Mouse (Mus musculus) WW6 (cell line): ENCODE results near the gene Lrrc4b.

Experiments used
- DNase-seq: peaks from one replicate; pipeline ENCODE4 v3.0.0-alpha.2; 2013; ENCODE audit warnings: low read depth, low spot score

Lrrc4b gene

DNA sequence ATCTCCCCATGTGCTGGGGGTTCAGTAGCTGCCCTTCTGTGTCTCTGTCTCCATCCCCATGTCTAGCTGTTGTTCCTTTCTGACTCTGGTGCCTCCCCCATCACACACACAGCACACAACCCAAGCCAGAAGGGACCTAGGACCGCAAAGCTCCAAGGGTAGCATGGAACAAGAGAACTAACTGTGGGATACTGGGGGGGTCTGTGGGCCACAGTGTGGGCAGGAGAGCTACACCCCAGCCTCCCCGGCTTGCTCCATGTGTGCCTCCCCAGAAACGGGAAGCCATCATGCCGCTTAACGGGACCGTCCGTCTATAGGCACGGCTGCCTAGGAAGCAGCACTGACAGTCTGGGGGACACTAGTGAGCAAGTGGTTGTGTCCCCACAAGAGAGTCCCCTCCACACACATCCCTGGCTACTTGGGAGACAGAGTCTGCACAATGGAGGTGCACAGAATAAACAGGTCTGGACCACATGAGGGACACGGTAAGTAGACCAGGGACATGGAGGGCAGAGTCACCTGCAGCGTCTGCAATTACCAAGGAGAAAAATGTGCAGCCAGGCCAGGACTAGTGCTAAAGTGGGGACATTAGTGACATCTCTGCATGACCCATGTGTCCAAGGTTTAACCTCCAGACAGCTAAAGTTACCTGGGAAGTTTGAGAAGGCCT lies 34.9 kb downstream of the Lrrc4b start:
- no peak for DNase-seq

- no peak for DNase-seq
Observed at GRCm38 (mm10) chr7:44464511-44464910, 35.7 kb downstream of the Lrrc4b start.

- no peak for DNase-seq
Observed at GRCm38 (mm10) chr7:44465111-44465510, 36.3 kb downstream of the Lrrc4b start, which contains the start of gene Aspdh. Gene Aspdh (plus strand): TSS chr7:44465391.

DNA sequence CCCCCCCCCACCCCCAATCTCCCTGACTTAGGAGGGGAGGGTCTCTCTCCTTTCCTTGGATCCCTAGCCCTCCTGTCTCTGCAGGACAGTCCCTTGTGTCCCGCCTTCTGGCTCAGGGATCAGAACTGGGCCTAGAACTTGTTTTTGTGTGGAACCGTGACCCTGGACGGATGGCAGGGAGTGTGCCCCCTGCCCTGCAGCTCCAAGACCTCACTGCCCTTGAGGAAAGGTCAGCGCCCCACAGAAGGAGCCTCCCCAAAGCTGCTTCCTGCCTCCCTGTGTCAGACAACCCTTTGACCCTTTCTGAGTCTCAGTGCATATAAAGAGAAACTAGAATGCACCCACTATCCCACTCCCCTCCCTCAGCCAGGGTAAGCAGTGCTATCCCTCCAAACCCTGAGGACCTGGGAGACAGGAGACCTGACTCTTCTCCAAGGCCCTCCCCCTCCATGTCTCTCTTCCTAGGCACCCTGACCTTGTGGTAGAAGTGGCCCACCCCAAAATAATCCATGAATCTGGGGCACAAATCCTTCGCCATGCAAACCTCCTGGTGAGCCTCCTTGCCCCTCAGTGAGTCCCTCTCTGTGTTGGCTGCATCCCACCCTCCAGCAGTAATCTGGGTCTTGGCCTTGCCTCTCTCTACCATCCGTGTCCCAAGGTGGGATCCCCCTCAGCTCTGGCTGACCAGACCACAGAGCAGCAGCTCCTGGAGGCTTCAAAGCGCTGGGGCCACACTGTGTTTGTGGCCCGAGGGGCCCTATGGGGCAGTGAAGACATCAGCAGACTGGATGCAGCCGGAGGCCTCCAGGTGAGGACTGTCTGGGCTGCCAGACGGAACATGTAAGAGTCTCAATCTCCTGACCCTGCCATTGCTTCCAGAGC lies 37.4 kb downstream of the Lrrc4b start:
- DNase-seq: no peak

DNA sequence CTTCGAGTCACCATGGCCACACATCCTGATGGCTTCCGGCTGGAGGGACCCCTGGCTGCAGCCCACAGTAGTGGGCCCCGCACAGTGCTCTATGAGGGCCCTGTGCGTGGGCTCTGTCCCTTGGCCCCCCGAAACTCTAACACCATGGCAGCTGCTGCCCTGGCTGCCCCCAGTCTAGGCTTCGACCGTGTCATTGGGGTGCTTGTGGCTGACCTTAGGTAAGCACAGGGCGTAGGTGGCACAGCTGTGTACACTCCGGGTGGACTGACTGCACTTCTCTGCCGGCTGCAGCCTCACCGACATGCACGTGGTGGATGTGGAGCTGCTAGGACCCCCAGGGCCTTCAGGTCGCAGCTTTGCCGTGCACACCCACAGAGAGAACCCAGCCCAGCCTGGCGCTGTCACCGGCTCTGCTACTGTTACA lies 38.1 kb downstream of the Lrrc4b start:
- DNase-seq: no peak

DNA sequence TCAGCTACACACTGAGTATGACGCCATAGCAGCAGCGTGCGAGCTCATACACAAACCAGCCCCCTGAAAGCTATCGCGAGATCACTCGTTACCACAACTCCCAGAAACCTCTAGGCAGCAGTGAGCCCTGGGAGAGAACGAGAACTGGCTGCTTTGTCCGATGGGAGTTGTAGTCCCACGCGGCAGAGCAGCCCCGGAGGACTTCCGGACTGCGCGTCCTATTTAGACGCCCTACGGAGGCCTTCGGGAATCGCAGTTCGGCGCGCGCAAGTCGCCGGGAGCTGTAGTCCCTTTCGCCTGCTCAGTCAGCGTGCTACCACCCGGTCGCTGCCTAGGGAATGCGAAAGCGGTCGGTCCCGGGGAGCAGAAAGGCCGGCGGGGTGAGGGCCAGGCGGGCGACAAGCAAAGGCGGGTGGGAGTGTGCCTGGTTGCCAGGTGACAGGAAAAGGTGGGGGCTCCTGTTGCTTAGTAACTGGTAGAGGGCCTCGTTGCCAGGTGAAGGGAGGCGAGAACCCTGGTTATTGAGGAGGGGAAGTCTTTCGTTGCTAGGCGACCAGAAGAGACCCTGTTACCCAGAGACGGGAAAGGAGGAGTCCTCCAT lies 39.1 kb downstream of the Lrrc4b start, which contains the start of gene Josd2:
Josd2 (plus strand) TSS at position 170 of the 601 bp plus-strand sequence.
- peak; percentile 90 for DNase-seq

DNA sequence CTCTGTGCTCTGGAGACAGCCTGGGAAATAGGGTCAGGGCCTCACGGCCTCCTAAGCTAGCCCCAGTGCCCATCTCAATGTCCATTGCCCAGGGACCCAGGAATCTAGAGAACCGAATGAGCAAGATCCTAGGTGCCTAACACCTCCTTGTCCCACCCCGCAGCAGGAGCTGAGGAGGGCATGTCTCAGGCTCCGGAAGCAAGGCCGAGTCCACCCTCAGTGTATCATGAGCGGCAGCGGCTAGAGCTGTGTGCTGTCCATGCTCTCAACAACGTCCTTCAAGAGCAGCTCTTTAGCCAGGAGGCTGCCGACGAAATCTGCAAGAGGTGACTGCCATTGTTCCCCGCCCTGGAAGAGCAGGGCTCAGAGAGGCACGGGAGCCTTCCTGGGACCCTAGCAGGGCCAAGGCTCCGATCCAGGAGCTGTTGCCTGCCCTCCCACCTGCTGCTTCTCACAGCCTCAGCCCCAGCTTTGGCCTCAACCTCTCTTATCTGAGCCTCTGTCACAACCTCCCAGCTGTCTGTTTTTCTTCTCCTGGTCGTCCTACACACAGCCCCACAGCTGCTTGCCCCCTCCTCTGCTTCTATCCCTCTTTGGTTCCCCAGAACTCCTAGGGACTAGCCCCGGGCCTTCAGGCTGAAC lies 39.9 kb downstream of the Lrrc4b start:
- no peak for DNase-seq

DNA sequence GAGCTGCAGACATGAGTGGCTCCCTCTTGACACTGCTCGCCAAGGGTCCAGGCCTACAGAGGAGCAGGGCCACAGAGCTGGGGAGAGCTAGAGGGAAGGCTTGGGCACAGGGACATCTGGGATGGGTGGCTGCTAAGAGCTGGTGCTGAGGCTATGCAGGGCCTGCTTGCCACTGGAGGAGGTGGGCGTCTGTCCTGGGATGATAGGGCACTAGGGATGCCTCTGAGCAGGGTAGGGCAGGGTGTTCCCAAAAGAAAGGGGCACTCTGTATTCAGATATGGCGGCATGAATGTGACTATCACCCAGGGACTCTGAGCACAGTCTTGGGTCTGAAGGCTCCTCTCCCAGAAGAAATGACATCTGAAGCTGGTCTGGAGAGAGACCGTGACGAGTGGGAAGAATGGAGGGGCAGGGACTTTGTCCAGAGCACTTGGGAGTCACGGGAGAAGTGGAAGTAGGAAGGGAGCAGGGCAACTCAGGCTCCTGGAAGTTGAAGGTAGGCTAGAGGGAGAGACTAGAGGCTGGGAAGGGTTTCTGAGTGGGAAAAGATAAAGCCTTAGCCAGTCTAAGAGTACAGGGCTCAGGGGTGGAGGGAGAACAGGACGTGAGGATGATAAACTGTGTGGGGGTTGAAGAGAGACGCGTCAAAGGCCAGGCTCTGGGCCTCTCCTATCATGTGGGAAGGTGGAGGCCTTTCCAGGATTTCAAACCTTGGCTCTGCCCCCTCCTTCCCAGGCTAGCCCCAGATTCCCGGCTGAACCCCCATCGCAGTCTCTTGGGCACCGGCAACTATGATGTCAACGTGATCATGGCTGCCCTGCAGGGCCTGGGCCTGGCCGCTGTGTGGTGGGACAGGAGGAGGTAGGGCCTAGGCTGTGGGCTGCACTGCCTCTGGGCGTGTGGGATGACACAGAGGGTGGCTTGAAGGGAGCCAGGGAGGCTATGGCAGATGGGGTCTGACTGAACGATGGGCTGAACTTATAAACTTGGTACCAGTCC lies 41.2 kb downstream of the Lrrc4b start:
- no peak for DNase-seq

DNA sequence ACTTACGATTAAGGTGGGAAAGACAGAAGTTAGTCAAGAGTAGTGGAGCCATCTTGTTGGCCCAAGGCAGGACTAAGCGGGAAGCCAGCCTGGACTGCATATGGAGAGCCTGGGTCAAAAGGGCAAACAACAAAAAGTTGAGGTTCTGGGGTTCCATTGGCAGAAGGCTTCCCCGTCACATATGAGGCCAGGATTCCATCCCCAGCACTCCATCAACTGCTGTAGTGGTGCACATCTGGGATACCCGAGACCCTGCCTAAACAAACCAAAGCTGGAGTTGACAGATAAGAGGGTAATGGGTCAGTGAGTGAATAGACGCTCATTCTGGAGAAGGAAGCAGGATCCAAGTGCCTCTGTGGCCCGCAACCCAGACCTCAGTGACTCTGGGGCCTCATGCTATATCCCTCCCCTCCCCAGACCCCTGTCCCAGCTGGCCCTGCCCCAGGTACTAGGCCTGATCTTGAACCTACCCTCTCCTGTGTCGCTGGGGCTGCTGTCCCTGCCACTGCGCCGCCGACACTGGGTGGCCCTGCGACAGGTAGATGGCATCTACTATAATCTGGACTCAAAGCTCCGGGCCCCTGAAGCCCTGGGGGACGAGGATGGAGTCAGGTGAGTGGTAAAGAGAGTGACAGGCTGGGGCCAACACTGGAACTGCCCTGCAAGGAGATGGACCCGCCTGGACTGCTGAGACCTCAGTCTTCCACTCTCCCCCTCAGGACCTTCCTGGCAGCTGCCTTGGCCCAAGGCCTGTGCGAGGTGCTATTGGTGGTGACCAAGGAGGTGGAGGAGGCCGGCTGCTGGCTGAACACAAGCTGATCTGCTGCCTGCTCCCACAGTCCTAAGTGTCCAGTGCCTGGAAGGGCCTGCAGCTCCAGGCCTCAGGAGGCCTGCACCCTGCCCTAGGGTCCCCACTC lies 42.1 kb downstream of the Lrrc4b start:
- DNase-seq: no peak

GRCm38 (mm10) chr7:44471880-44472557 lies 43.2 kb downstream of the Lrrc4b start:
- no peak for DNase-seq

DNA sequence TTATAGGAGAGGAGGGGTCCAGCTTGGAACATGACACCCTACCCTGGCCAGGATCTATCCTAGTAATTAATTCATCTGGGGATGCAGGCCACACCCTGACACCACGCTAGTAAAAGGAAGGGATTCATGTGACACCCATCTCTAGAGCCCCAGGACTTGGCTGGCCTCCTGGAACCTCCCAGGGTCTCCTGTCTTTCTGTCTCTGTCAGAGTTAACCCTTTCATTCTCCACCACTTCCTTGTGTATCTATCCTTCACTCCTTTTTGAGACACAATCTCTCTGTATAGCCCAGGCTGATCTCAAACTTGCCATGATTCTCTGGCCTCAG lies 43.7 kb downstream of the Lrrc4b start:
- no peak for DNase-seq

GRCm38 (mm10) chr7:44472961-44473646 lies 44.3 kb downstream of the Lrrc4b start:
- no peak for DNase-seq

- DNase-seq: no peak
Observed at GRCm38 (mm10) chr7:44474419-44474818, 45.6 kb downstream of the Lrrc4b start.

GRCm38 (mm10) chr7:44475046-44475614 lies 46.3 kb downstream of the Lrrc4b start:
- DNase-seq: no peak

GRCm38 (mm10) chr7:44482836-44483435 lies 54.1 kb downstream of the Lrrc4b start:
- no peak for DNase-seq

DNA sequence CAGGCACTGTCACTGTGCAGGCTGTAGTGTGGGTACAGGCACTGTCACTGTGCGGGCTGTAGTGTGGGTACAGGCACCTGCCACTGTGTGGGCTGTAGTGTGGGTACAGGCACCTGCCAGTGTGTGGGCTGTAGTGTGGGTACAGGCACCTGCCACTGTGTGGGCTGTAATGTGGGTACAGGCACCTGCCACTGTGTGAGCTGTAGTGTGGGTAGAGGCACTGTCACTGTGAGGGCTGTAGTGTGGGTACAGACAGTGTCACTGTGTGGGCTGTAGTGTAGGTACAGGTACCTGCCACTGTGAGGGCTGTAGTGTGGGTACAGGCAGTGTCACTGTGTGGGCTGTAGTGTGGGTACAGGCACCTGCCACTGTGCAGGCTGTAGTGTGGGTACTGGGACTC lies 55.3 kb downstream of the Lrrc4b start:
- DNase-seq: no peak

DNA sequence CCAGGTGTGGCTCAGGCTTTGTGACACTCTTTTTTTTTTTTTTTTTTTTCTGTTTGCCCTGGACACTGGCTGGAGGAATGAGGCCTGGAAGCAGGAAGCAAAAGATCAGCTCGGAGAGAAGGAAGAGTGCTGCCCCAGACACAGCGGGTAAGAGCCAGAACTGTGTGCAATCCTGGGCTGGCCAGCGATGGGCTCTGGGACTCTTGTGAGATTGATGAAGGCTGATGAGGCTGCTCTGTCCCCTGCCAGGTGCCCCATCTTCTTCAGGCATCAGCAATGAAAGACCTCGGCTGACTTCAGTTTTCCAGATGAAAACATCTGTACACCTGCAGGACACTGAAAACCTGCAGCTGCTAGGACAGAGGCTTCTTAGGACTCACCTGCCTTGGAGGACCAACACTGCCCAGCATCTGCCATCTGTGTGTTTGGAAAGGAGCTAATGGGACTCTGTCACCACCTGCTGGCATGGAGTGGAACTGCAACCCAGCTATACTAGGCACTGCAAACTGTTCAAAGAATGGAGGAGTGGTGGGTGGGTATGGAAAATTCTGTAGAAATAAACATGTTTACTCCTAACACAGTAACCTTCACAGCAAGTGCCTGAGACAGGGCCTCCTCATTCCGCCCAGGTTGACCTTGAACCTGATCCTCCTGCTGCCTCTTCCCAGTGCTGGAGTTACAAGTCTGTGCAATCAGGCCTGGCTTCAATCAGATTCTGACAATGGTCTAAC lies 56.2 kb downstream of the Lrrc4b start:
- peak; percentile 65 for DNase-seq
